Mouse (Mus musculus) cerebellum, postnatal 25 days (tissue): Measurements from ENCODE around the gene Pdik1l.

Experiments
- DNase-seq, 2 experiments: peaks; one replicate each; pipeline ENCODE4 v3.0.0; 2021; ENCODE audit warnings: mixed read lengths in 2 of 2

The Pdik1l gene

DNA sequence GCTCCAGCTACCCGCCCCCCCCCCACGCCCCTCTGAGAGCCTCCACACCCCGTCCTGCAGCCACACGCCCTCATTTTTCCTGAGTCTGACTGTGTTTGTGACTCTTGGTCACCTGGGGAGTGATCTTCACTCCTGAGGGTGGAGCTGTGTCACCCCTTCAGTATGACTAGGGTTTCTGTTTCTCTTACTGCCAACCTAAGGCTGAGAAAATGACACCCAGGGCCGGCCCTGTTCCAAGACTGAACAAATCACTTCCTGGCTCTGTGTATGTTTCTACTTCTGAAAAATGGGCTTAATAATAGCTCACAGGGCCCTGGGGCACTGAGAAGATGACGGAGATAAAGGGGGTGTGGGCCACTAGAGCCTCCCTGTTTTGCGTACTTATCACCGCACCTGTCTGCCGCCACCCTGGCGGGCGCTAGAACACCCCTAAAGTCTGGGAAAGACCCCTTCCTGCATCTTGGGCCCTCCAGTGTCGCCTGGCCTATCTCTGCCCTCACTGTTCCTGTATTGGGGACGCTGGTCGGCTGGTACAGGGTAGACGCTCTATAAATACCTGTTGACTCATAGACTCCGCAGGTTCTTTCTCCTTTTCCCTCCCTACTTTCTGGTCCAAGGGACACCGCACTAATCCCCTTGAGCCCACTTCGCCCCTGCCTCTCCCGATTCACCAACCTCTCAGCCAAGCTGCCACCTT, 50.0 kb downstream of the Pdik1l start:
- DNase-seq, result no peak

DNA sequence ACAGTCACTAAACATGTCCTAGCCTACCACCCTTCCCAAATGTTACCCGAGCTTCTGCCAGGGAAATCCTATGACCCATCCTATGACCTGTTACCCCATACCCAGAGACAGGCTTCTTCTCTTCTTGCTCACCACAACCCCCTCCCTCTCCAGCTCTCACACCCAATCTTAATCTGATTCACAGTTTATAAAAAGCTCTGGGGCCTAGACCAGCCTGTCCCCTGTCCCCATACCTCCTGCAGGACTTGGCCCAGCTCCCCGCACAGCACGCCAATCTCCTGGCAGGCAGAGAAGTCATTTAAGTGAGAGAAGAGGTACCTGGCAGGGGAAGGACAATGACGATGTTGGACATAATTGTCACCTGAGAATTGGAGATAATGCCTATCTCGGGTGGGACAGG, 52.8 kb downstream of the Pdik1l start:
- DNase-seq, result no peak

DNA sequence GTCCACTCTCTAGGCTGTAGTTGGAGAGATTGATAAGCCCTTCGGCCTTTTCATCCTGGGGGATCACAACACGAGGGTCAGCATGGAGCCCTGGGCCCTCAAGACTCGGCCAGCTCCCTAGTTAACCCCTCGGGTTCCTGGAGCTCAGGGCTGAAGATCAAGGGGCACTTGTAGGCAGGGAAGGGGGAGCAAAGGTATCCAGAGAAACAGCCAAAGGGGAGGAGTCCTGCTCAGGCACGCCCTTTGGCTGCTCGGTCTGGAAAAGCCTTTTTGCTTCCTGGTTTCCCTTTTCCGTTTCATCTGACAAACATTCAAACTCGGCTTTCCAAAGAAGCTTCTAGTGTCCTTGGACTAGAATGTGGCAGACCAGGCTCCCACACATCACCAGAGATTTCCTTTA, 57.3 kb downstream of the Pdik1l start:
- DNase-seq, result no peak

DNA sequence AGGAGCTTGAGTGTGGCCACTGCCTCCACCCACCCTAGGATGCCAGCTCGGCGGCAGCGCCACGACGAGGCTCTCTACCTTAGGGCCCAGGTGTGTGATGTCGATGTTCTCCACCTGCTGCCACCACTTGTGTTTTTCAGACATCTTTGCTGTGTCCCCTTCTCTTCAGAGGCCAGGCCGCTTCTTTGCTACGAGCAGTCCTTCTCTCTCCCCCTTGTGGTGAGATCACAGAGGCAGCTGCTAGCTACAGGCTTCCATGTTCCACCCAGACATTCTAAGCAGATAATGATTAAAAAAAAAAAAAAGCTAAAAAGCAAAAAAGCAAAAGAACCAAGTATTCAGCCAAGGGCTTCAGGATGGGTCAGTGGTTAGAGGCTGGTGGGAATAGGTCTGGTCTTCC, 60.5 kb downstream of the Pdik1l start, which contains the start of gene Catsper4:
Gene Catsper4, minus strand, starts transcription at position 190 of the 400 bp plus-strand sequence.
- DNase-seq, result no peak
